Mouse (Mus musculus): ENCODE measurements around the gene Bcl9l.

DNA sequence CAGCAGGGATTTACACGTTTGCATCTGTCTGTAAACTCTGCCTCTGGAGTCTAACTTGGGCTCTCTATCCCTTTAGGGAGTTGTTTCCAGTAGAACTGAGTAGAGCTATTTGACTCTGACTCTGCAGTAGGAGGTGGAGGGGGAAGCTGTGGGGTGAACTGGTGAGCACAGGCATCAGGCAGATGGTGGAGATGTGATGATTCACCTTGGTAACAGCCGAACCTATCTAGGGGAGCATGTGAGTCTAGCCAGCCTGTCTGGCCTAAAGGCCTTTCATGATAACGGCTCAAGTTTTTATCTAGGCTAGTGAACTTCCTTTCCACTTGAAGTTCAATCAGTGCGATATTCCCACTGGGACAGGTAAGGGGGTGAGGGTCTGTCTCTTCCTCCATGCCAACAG is 34.7 kb downstream of the Bcl9l start:
- TF ChIP-seq CTCF (IDR thresholded peaks at IDR 0.05; ENCODE audit: low read depth) (no peak), EP300 (IDR thresholded peaks at IDR 0.05; ENCODE audit: low read depth) (no peak)
